Mouse (Mus musculus) hindbrain, embryonic 16.5 days (tissue): ENCODE measurements around the gene Ptch2. TPM values are rescaled to one million over a fixed set of nuclear protein-coding genes. Genes with fewer than 3 reads are reported as not detected.

Experiments used
- microRNA-seq: library from miRNA; unstranded; fragments of <30 nt; microRNA quantifications from one replicate; pipeline ENCODE4, GENCODE M21; 2017
- polyA plus RNA-seq: library from polyadenylated mRNA; unstranded; fragments of >200 nt; fragmentation: Nextera tagmentation; extraction: Ambion mirVana; gene quantifications from 2 replicates; pipeline ENCODE4 v1.2.1, GENCODE M21; 2015

The Ptch2 gene
- polyA plus RNA-seq, 1 experiment from 2014 or later = 7.8 TPM

Small RNAs within 50 kb of the gene (microRNA-seq; reads per million reads assigned to microRNA genes)
- gene Gm22398 = not detected

Other genes starting within 250 kb of the Ptch2 start
- 4.1 and 4.8 TPM in 2 replicates for gene Zswim5, start 218.7 kb upstream of the Ptch2 start, polyA plus RNA-seq
- gene Urod, start 101.7 kb upstream of the Ptch2 start, polyA plus RNA-seq = 59.8 and 60.2 TPM in 2 replicates
- gene Hectd3, start 100.8 kb upstream of the Ptch2 start, polyA plus RNA-seq = 22.0 and 23.9 TPM in 2 replicates
- gene Eif2b3, start 76.7 kb upstream of the Ptch2 start, polyA plus RNA-seq = 44.9 and 47.5 TPM in 2 replicates
- gene Btbd19, start 29.6 kb downstream of the Ptch2 start, polyA plus RNA-seq = 3.9 and 4.9 TPM in 2 replicates
- gene Tctex1d4, start 30.7 kb downstream of the Ptch2 start, polyA plus RNA-seq = 1.5 and 1.8 TPM in 2 replicates
- gene Plk3, start 37.9 kb downstream of the Ptch2 start, polyA plus RNA-seq = 24.0 and 24.8 TPM in 2 replicates
- gene Rps8, start 60.2 kb downstream of the Ptch2 start, polyA plus RNA-seq = 320 and 403 TPM in 2 replicates
- gene Kif2c, start 86.6 kb downstream of the Ptch2 start, polyA plus RNA-seq = 10.1 and 14.0 TPM in 2 replicates
- gene Tmem53, start 155.9 kb downstream of the Ptch2 start, polyA plus RNA-seq = 10.3 and 11.4 TPM in 2 replicates
- gene Armh1, start 156.1 kb downstream of the Ptch2 start, polyA plus RNA-seq = 2.3 and 2.9 TPM in 2 replicates